Mouse (Mus musculus) megakaryocyte, embryonic 14.5 days (primary cell): ENCODE data around the gene Eefsec.

ENCODE experiments used
- FLI1 ChIP-seq: IDR thresholded peaks from 2 replicates; pipeline ENCODE4 v1.6.1; 2012; ENCODE audit warnings: low read length, inconsistent platforms, mixed read lengths
- GATA1 ChIP-seq: IDR thresholded peaks from 3 replicates; pipeline ENCODE4 v1.6.1; 2012; ENCODE audit warnings: mixed read lengths, low read length, inconsistent platforms, borderline replicate concordance

DNA sequence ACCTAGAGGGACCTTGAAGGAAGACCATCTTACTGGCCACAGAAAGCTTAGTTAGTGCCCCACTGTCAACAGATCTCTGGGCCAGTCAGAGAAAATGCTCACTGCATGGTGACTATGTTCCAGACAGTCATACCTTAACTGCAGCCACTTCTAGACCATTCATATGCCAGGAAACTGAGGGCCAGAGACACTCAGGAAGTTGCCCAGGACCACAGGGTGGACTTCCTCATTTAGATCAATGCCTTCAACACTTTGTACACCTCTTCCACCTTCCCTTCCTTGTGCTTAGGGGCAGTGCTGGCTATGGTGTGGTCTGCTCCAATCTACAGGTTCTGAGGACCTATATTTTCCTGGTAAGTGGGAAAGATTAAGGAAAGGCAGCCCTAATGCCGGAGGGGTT is 181.0 kb downstream of the Eefsec start:
- TF ChIP-seq FLI1 (no peak), GATA1 (no peak)
